Mouse (Mus musculus): ENCODE measurements at regions not wholly inside any gene's neighbourhood (a gene's known extent, or its start where the extent isn't known, plus 50 kb on each side); places are given as distances from the start of the nearest gene placed in this dataset.

DNA sequence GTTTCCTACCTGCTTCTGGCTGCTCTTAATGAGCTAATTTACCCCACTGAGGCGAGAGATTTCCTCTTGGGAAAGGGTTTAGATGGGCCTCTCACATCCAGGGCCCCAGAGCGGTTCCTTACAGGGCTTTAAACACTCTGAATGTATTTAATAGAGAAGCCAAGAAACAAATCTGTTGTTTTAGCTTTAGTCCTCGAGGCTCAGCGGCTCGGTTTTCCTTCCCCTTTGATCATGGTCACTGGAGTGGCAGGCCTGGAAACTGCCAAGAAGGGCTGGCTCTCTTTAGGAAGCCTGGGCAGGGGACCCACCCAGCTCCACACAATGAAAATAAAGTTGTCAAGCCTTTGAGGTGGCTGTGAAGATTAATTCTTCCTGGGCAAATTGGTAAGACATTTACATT is 127.5 kb upstream of the Jag1 start:
- Histone ChIP-seq H3K9me3 (ENCODE audit: low read length) (no peaks in the 10 kb centered on the region), H3K36me3 (ENCODE audit: insufficient read depth) (no peaks in the 10 kb centered on the region), H3K9ac (no peak overlapping the region), H3K4me3 (ENCODE audit: low read depth, low read length) (no peak overlapping the region), H3K27ac (ENCODE audit: low read depth, low read length) (no peak overlapping the region), H3K27me3 (ENCODE audit: insufficient read depth, low read length) (no peaks in the 10 kb centered on the region), H3K4me2 (ENCODE audit: low read depth) (no peak overlapping the region), H3K4me1 (ENCODE audit: insufficient read depth) (0 out of 2 replicates have a peak, but pooled peaks cover 2% of the 10 kb centered on the region)
- 8% methylated on average over 5 of the region's 5 CpGs for WGBS
- ATAC-seq, result peak; percentile 66
- DNase-seq, result peak; percentile 40
- no peak for TF ChIP-seq CTCF (IDR thresholded peaks at IDR 0.05; ENCODE audit: low read depth)

DNA sequence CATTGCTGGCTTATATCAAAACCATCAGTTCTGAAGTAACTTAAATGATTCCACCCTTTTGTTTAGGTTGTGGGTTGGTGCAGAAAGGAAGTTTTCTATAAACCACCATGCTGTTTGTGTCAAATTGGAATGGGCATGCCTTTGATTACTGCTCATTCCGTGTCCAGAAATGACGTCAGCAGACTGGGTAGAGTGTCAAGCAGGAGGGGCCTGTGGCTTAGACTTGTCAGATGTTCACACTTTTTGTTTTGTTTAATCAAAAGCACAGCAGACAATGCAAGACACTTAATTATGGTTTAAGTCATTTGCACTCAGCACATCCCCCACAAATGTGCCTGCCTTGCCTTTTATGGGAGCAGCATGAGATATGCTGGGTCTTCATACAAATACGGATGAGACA is 120.5 kb upstream of the Jag1 start:
- Histone ChIP-seq H3K4me3 (ENCODE audit: low read depth, low read length) (no peak overlapping the region), H3K36me3 (ENCODE audit: insufficient read depth) (no peaks in the 10 kb centered on the region), H3K9me3 (ENCODE audit: low read length) (no peaks in the 10 kb centered on the region), H3K4me1 (ENCODE audit: insufficient read depth) (no peaks in the 10 kb centered on the region), H3K9ac (no peak overlapping the region), H3K4me2 (ENCODE audit: low read depth) (no peak overlapping the region), H3K27ac (ENCODE audit: low read depth, low read length) (no peak overlapping the region), H3K27me3 (ENCODE audit: insufficient read depth, low read length) (no peaks in the 10 kb centered on the region)
- ATAC-seq (no peak), DNase-seq (no peak)
- no peak for TF ChIP-seq CTCF (IDR thresholded peaks at IDR 0.05; ENCODE audit: low read depth)
- WGBS, result 28% methylated on average over 3 of the region's 3 CpGs

DNA sequence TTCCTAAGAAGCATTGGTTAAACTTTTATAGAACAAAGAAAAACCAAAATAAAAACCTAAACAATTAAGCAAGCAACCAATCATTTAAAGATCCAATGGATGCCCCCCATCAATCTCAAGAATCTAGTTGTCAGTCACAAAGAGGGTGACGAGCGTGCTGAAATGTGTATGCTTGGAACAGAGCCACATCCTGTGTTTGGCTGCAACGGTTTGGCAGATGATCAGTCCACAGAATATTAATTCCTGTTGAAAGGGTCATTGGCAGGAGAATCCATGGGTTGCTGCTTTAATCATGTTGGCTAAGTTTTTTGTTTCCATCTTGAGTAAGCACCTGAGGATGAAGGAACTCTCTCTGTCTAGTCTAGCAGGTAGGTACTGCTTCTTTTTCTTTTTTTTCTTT is 117.5 kb upstream of the Jag1 start:
- no peak for ATAC-seq

DNA sequence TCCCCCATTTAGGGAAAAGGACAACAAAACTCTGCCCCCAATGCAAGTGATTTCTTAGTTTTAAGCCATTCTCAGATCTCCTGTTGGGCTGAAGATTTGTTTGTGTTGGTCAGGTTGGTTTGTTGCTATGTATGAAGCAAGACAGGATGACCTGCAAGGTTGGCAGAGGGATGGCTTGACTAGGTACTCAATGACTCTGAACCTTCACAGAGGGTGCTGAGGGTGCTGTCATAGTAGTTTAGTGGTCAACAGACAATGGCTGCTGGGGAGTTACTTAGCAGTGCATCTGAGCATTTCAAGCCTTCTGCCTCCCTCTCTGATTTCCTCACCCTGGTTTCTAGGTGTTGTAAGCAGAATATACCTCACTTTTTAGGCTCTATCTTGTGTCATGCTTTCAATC is 114.7 kb upstream of the Jag1 start:
- DNase-seq, result no peak

More for the DNA sequence above, 117.5 kb upstream of the Jag1 start:
- no peak for TF ChIP-seq CTCF (IDR thresholded peaks at IDR 0.05; ENCODE audit: low read depth)
- no peak for DNase-seq
- H3K27me3 ChIP-seq (ENCODE audit: insufficient read depth, low read length), result no peaks in the 10 kb centered on the region
- H3K4me2 ChIP-seq (ENCODE audit: low read depth), result no peak overlapping the region
- no peak overlapping the region for H3K4me3 ChIP-seq (ENCODE audit: low read depth, low read length)
- H3K4me1 ChIP-seq (ENCODE audit: insufficient read depth), result no peaks in the 10 kb centered on the region
- H3K9ac ChIP-seq, result no peak overlapping the region
- WGBS, result 31% methylated on average over 3 of the region's 3 CpGs
- H3K27ac ChIP-seq (ENCODE audit: low read depth, low read length), result no peak overlapping the region
- H3K36me3 ChIP-seq (ENCODE audit: insufficient read depth), result no peaks in the 10 kb centered on the region
- H3K9me3 ChIP-seq (ENCODE audit: low read length), result no peaks in the 10 kb centered on the region

DNA sequence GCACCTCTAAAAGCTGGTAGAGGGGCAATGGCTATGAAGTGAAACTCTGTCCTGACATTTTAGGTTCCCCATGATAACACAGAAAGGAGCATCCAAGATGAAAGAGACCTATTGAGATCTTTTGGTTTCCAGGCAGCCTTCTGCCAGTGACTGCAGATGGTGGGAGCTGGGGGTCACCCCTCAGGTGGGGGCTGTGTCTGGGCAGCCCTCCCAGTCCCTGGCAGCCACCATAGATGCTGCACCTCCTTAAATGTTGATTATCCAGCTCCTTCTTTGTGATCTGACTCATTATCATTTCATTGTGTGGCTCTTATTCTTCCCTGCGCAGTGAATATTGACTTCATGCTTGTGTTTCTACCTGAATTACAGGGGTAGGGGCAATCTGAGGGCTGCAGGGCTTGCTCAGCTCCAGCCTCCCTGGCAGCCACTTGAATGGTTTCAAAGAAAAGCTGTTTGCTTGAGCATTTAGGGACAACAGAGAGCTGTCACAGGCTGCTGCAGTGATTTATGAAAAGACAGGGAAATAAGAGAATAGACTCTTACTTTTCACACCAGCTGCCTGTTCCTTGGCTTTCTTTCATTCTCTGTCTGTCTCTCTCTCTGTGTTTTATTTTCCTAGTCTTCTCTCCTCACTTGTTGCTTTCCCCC is 113.1 kb upstream of the Jag1 start:
- no peaks in the 10 kb centered on the region for H3K27me3 ChIP-seq (ENCODE audit: insufficient read depth, low read length)
- H3K4me3 ChIP-seq (ENCODE audit: low read depth, low read length), result no peak overlapping the region
- H3K36me3 ChIP-seq (ENCODE audit: insufficient read depth), result no peaks in the 10 kb centered on the region
- DNase-seq (peak; percentile 34), ATAC-seq (peak; percentile 75)
- WGBS, result 6% methylated on average over 1 of the region's 1 CpGs
- H3K27ac ChIP-seq (ENCODE audit: low read depth, low read length), result no peak overlapping the region
- H3K4me1 ChIP-seq (ENCODE audit: insufficient read depth), result no peaks in the 10 kb centered on the region
- no peak for TF ChIP-seq CTCF (IDR thresholded peaks at IDR 0.05; ENCODE audit: low read depth)
- H3K9me3 ChIP-seq (ENCODE audit: low read length), result no peaks in the 10 kb centered on the region
- H3K4me2 ChIP-seq (ENCODE audit: low read depth), result no peak overlapping the region
- H3K9ac ChIP-seq, result no peak overlapping the region

More for the DNA sequence above, 114.7 kb upstream of the Jag1 start:
- Histone ChIP-seq H3K27ac (ENCODE audit: low read depth, low read length) (no peak overlapping the region), H3K4me3 (ENCODE audit: low read depth, low read length) (no peak overlapping the region), H3K4me1 (ENCODE audit: insufficient read depth) (no peaks in the 10 kb centered on the region), H3K27me3 (ENCODE audit: insufficient read depth, low read length) (no peaks in the 10 kb centered on the region), H3K36me3 (ENCODE audit: insufficient read depth) (no peaks in the 10 kb centered on the region), H3K9me3 (ENCODE audit: low read length) (no peaks in the 10 kb centered on the region), H3K9ac (no peak overlapping the region), H3K4me2 (ENCODE audit: low read depth) (no peak overlapping the region)
- no peak for TF ChIP-seq CTCF (IDR thresholded peaks at IDR 0.05; ENCODE audit: low read depth)
- ATAC-seq, result no peak

DNA sequence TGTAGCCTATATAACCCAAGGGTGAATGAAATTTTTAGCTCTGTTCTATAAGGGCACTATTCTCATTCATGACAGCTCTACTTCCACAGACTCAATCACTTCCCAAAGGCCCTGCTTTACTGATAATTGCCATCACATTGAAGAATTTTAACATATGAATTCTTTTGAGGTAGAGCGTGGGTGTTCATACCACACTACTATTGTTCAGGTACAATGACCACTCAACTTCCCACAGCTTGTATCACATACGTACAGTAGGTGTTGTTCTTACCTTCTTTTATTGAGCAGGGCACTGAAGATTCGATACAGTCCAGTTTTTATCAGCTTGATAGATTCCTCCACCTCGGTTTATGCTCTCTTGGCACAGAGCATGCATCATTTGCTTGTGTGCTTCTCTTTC is 111.1 kb upstream of the Jag1 start:
- H3K4me3 ChIP-seq (ENCODE audit: low read depth, low read length), result no peak overlapping the region
- no peaks in the 10 kb centered on the region for H3K27me3 ChIP-seq (ENCODE audit: insufficient read depth, low read length)
- H3K9ac ChIP-seq, result no peak overlapping the region
- H3K27ac ChIP-seq (ENCODE audit: low read depth, low read length), result no peak overlapping the region
- WGBS, result 83% methylated on average over 4 of the region's 4 CpGs
- ATAC-seq (no peak), DNase-seq (no peak)
- H3K4me1 ChIP-seq (ENCODE audit: insufficient read depth), result no peaks in the 10 kb centered on the region
- H3K9me3 ChIP-seq (ENCODE audit: low read length), result no peaks in the 10 kb centered on the region
- H3K36me3 ChIP-seq (ENCODE audit: insufficient read depth), result no peaks in the 10 kb centered on the region
- no peak overlapping the region for H3K4me2 ChIP-seq (ENCODE audit: low read depth)
- no peak for TF ChIP-seq CTCF (IDR thresholded peaks at IDR 0.05; ENCODE audit: low read depth)

DNA sequence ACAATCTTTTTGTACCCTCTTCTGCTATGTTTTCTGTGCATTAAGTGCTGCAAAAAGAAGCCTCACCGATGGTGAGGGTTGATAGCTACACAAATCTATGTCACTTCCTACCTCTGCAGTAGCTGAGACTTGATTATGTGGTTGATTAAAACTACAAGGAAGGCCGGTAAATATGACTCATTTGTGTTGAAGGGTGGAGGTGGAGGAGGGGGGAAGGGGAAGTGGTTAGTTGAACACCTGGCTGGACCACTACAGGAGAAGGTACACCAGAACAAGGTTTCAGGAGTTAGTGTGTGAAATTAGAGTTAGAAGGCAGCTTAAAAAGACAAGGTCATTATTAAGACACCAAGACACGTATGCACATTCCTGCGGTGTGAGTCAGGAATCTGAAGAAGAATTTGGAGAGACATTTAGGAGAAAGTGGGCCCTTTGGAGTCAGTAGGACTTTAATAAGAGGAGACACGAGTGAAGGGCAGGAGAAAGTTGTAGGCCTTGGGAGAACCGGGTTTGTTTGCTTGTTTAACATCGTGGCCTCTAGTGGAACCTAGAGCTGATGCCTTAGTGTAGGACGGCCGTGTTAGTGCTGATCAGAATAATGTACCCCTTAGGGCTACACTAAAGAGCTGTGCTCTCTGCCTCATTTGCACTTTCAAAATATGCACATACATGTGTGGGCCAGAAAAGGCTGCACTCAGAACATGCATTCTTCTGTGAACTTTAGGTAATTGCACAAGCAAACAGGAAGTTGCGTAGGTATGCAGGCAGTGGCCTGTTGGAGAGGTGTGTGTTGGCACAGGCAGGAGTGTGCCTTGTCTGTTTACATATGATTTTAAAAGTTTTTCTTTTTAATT is 108.5 kb upstream of the Jag1 start:
- no peak for ATAC-seq
- no peak overlapping the region for H3K9ac ChIP-seq
- H3K4me2 ChIP-seq (ENCODE audit: low read depth), result no peak overlapping the region
- no peaks in the 10 kb centered on the region for H3K36me3 ChIP-seq (ENCODE audit: insufficient read depth)
- no peaks in the 10 kb centered on the region for H3K27me3 ChIP-seq (ENCODE audit: insufficient read depth, low read length)
- no peak for DNase-seq
- no peak overlapping the region for H3K4me3 ChIP-seq (ENCODE audit: low read depth, low read length)
- H3K4me1 ChIP-seq (ENCODE audit: insufficient read depth), result no peaks in the 10 kb centered on the region
- no peak for TF ChIP-seq CTCF (IDR thresholded peaks at IDR 0.05; ENCODE audit: low read depth)
- no peak overlapping the region for H3K27ac ChIP-seq (ENCODE audit: low read depth, low read length)
- H3K9me3 ChIP-seq (ENCODE audit: low read length), result no peaks in the 10 kb centered on the region
- WGBS, result 88% methylated on average over 10 of the region's 10 CpGs
